Mouse (Mus musculus) lung, postnatal 0 days (tissue): ENCODE measurements around the gene Natd1. TPM values are rescaled to one million over a fixed set of nuclear protein-coding genes. Genes with fewer than 3 reads are reported as not detected.
A peak's percentile ranks its signal among the peaks of the same experiment; 100 is the strongest.

ENCODE experiments used
- ATAC-seq: fragments of 200-750 bp; cut with Nextera tagmentation; 2 replicates; pipeline ENCODE4 v1.8.0; 2017; ENCODE audit warnings: moderate library complexity
- DNase-seq: peaks from one replicate; pipeline ENCODE4 v3.0.0-alpha.2; 2016; ENCODE audit warnings: low spot score
- H3K27ac ChIP-seq: fragments of 300-500 bp; sonication (generic); 2 replicates; pipeline ENCODE4 v1.5.1; 2014; ENCODE audit warnings: antibody characterized with exemption, mild to moderate bottlenecking, low read length, mixed read lengths
- H3K27me3 ChIP-seq: fragments of 300-500 bp; sonication (generic); replicated peaks from 2 replicates; pipeline ENCODE4 v1.6.1; 2014; ENCODE audit warnings: low read length, mixed read lengths; ENCODE audit not compliant: insufficient read depth
- H3K36me3 ChIP-seq: fragments of 300-500 bp; sonication (generic); 2 replicates; pipeline ENCODE4 v1.6.1; 2014; ENCODE audit warnings: low read length, mixed read lengths; ENCODE audit not compliant: insufficient read depth
- H3K4me1 ChIP-seq: fragments of 300-500 bp; sonication (generic); 2 replicates; pipeline ENCODE4 v1.6.1; 2014; ENCODE audit warnings: antibody characterized with exemption, low read depth, low read length, mixed read lengths; ENCODE audit not compliant: insufficient read depth
- H3K4me2 ChIP-seq: fragments of 300-500 bp; sonication (generic); replicated peaks from 2 replicates; pipeline ENCODE4 v1.6.1; 2014; ENCODE audit warnings: low read depth, mild to moderate bottlenecking, low read length, moderate library complexity, mixed read lengths
- H3K4me3 ChIP-seq: fragments of 300-500 bp; sonication (generic); 2 replicates; pipeline ENCODE4 v1.5.1; 2014; ENCODE audit warnings: low read depth, low read length
- H3K9ac ChIP-seq: fragments of 300-500 bp; sonication (generic); replicated peaks from 2 replicates; pipeline ENCODE4 v1.6.1; 2014; ENCODE audit warnings: low read depth, mild to moderate bottlenecking
- H3K9me3 ChIP-seq: fragments of 300-500 bp; sonication (generic); 2 replicates; pipeline ENCODE4 v1.6.1; 2016; ENCODE audit warnings: low read length, mixed read lengths
- CTCF ChIP-seq: IDR thresholded peaks from 2 replicates; pipeline ENCODE4 v1.5.1; 2016; ENCODE audit warnings: antibody characterized with exemption, mild to moderate bottlenecking
- EP300 ChIP-seq: IDR thresholded peaks from 2 replicates; pipeline ENCODE4 v1.6.1; 2016; ENCODE audit warnings: antibody characterized with exemption, mild to moderate bottlenecking, control low read depth
- WGBS: fragments of 180-500 bp; shearing (Covaris S2); extraction: QIAGEN DNeasy Blood & Tissue Kit; methylation state at CpG from one replicate; pipeline ENCODE4 v1.1.7; 2014; 5-methylcytosine and 5-hydroxymethylcytosine counted together
- polyA plus RNA-seq: library from polyadenylated mRNA; unstranded; fragments of >200 nt; fragmentation: Nextera tagmentation; extraction: Ambion mirVana; gene quantifications from 2 replicates; pipeline ENCODE4 v1.2.1, GENCODE M21; 2015

The Natd1 gene
- polyA plus RNA-seq, 1 experiment from 2014 or later: 17.0 TPM

- H3K4me2 ChIP-seq: no peak overlapping the region
- H3K27ac ChIP-seq: no peak overlapping the region
- DNase-seq: no peak
- TF ChIP-seq CTCF: no peak
- TF ChIP-seq EP300: no peak
- H3K36me3 ChIP-seq: no peaks in the 10 kb centered on the region
- WGBS: 60% methylated on average over 3 of the region's 3 CpGs
- peak; percentile 32; the same call in 1 of the 2 replicates for ATAC-seq
- H3K27me3 ChIP-seq: no peaks in the 10 kb centered on the region
- H3K9me3 ChIP-seq: no peaks in the 10 kb centered on the region
- H3K9ac ChIP-seq: no peak overlapping the region
- peaks cover 5% of the 10 kb centered on the region; the same call in 1 of the 2 replicates for H3K4me1 ChIP-seq
- no peak overlapping the region for H3K4me3 ChIP-seq
These were observed 47.1 kb downstream of the Natd1 start for GRCm38 (mm10) chr11:60867456-60867855.

- Histone ChIP-seq H3K9me3 (no peaks in the 10 kb centered on the region), H3K36me3 (peaks cover 5% of the 10 kb centered on the region; the same call in 1 of the 2 replicates), H3K9ac (no peak overlapping the region), H3K4me2 (no peak overlapping the region), H3K27me3 (no peaks in the 10 kb centered on the region), H3K4me3 (no peak overlapping the region), H3K4me1 (peaks cover 5% of the 10 kb centered on the region; the same call in 1 of the 2 replicates), H3K27ac (no peak overlapping the region)
- WGBS: 55% methylated on average over 2 of the region's 2 CpGs
- no peak for DNase-seq
- TF ChIP-seq EP300 (no peak), CTCF (no peak)
- no peak for ATAC-seq
These were observed 48.5 kb downstream of the Natd1 start for GRCm38 (mm10) chr11:60866021-60866420.

- no peaks in the 10 kb centered on the region for H3K9me3 ChIP-seq
- no peak overlapping the region for H3K27ac ChIP-seq
- TF ChIP-seq CTCF (no peak), EP300 (no peak)
- no peak overlapping the region for H3K4me3 ChIP-seq
- 84% methylated on average over 14 of the region's 14 CpGs for WGBS
- DNase-seq (no peak), ATAC-seq (no peak)
- peaks cover 5% of the 10 kb centered on the region; the same call in 1 of the 2 replicates for H3K4me1 ChIP-seq
- no peak overlapping the region for H3K4me2 ChIP-seq
- peaks cover 5% of the 10 kb centered on the region; the same call in 1 of the 2 replicates for H3K36me3 ChIP-seq
- H3K9ac ChIP-seq: no peak overlapping the region
- H3K27me3 ChIP-seq: no peaks in the 10 kb centered on the region
These were observed 49.6 kb downstream of the Natd1 start for GRCm38 (mm10) chr11:60864916-60865315.

GRCm38 (mm10) chr11:60864166-60864565 is 50.4 kb downstream of the Natd1 start:
- Histone ChIP-seq H3K27ac (no peak overlapping the region), H3K4me1 (peaks cover 5% of the 10 kb centered on the region; the same call in 1 of the 2 replicates), H3K4me2 (no peak overlapping the region), H3K9ac (no peak overlapping the region), H3K27me3 (no peaks in the 10 kb centered on the region), H3K4me3 (no peak overlapping the region), H3K36me3 (peaks cover 5% of the 10 kb centered on the region; the same call in 1 of the 2 replicates), H3K9me3 (no peaks in the 10 kb centered on the region)
- 66% methylated on average over 2 of the region's 2 CpGs for WGBS
- ATAC-seq: peak; percentile 41
- no peak for TF ChIP-seq CTCF
- TF ChIP-seq EP300: no peak
- no peak for DNase-seq

- Histone ChIP-seq H3K9ac (no peak overlapping the region), H3K9me3 (no peaks in the 10 kb centered on the region), H3K27me3 (no peaks in the 10 kb centered on the region), H3K27ac (no peak overlapping the region), H3K4me3 (no peak overlapping the region), H3K4me1 (peaks cover 5% of the 10 kb centered on the region; the same call in 1 of the 2 replicates), H3K36me3 (peaks cover 5% of the 10 kb centered on the region; the same call in 1 of the 2 replicates), H3K4me2 (no peak overlapping the region)
- ATAC-seq (no peak), DNase-seq (no peak)
- WGBS: 62% methylated on average over 4 of the region's 4 CpGs
- no peak for TF ChIP-seq CTCF
These were observed 51.4 kb downstream of the Natd1 start for GRCm38 (mm10) chr11:60863196-60863595.

- H3K27ac ChIP-seq: no peak overlapping the region
- DNase-seq (no peak), ATAC-seq (no peak)
- H3K4me2 ChIP-seq: no peak overlapping the region
- 82% methylated on average over 3 of the region's 3 CpGs for WGBS
- no peak overlapping the region for H3K9ac ChIP-seq
- H3K4me1 ChIP-seq: 0 out of 2 replicates have a peak, but pooled peaks cover 5% of the 10 kb centered on the region
- H3K36me3 ChIP-seq: peaks cover 5% of the 10 kb centered on the region; the same call in 1 of the 2 replicates
- no peaks in the 10 kb centered on the region for H3K27me3 ChIP-seq
- no peaks in the 10 kb centered on the region for H3K9me3 ChIP-seq
- H3K4me3 ChIP-seq: no peak overlapping the region
- TF ChIP-seq CTCF (no peak), EP300 (no peak)
These were observed 52.6 kb downstream of the Natd1 start for GRCm38 (mm10) chr11:60861993-60862392.
